Mouse (Mus musculus) thymus, adult 2 months (tissue): ENCODE data around the gene Kpnb1. TPM values are rescaled to one million over a fixed set of nuclear protein-coding genes. Genes with fewer than 3 reads are reported as not detected.

Experiments
- DNase-seq: peaks from one replicate; pipeline ENCODE4 v3.0.0; 2021
- H3K27ac ChIP-seq: fragments of 200-500 bp; 2 replicates; pipeline ENCODE4 v1.5.1; 2012; ENCODE audit warnings: low read length, control low read depth; ENCODE audit not compliant: control insufficient read depth, insufficient read depth
- H3K27me3 ChIP-seq: fragments of 200-500 bp; 2 replicates; pipeline ENCODE4 v1.6.1; 2012; ENCODE audit warnings: mild to moderate bottlenecking, low read length, moderate library complexity, mixed read lengths; ENCODE audit not compliant: control insufficient read depth, insufficient read depth
- H3K36me3 ChIP-seq: fragments of 200-500 bp; 2 replicates; pipeline ENCODE4 v1.6.1; 2012; ENCODE audit warnings: mild to moderate bottlenecking, low read length, moderate library complexity; ENCODE audit not compliant: control insufficient read depth, insufficient read depth
- H3K4me1 ChIP-seq: fragments of 200-500 bp; replicated peaks from 2 replicates; pipeline ENCODE4 v1.6.1; 2012; ENCODE audit warnings: low read length; ENCODE audit not compliant: control insufficient read depth, insufficient read depth
- H3K4me3 ChIP-seq: fragments of 200-500 bp; 2 replicates; pipeline ENCODE4 v1.5.1; 2012; ENCODE audit warnings: mild to moderate bottlenecking, low read length, control low read depth, moderate library complexity; ENCODE audit not compliant: control insufficient read depth, insufficient read depth
- CTCF ChIP-seq: fragments of 200-500 bp; IDR thresholded peaks from 2 replicates; pipeline ENCODE4 v1.5.1; 2012; ENCODE audit warnings: mild to moderate bottlenecking, control low read depth, low read length, moderate library complexity, borderline replicate concordance; ENCODE audit not compliant: control insufficient read depth, poor library complexity, insufficient read depth; ENCODE audit errors: extremely low read depth
- POLR2A ChIP-seq: fragments of 200-500 bp; IDR thresholded peaks from 2 replicates; pipeline ENCODE4 v1.6.1; 2012; ENCODE audit warnings: mild to moderate bottlenecking, low read length, control low read depth, moderate library complexity; ENCODE audit not compliant: control insufficient read depth, poor library complexity, insufficient read depth; ENCODE audit errors: extremely low read depth
- WGBS: fragments of 180-500 bp; shearing (Covaris S2); methylation state at CpG from one replicate; pipeline ENCODE4 v1.1.7; 2018; 5-methylcytosine and 5-hydroxymethylcytosine counted together
- polyA plus RNA-seq: library from polyadenylated mRNA; depleted of rRNA; stranded (reverse); fragments of >200 nt; gene quantifications from 2 replicates; pipeline ENCODE4 v1.2.3, GENCODE M21; 2012

The Kpnb1 gene
- polyA plus RNA-seq, 1 experiment, result 60.8 TPM

GRCm38 (mm10) chr11:97221611-97222010 is 33.9 kb upstream of the Kpnb1 start:
- TF ChIP-seq POLR2A, result no peak
- TF ChIP-seq CTCF, result no peak
- WGBS, result 90% methylated on average over 2 of the region's 2 CpGs
- H3K27me3 ChIP-seq, result no peaks in the 10 kb centered on the region
- H3K4me3 ChIP-seq, result no peak overlapping the region
- H3K27ac ChIP-seq, result no peak overlapping the region
- DNase-seq, result no peak
- H3K36me3 ChIP-seq, result peaks cover 66% of the 10 kb centered on the region
- no peaks in the 10 kb centered on the region for H3K4me1 ChIP-seq

GRCm38 (mm10) chr11:97220211-97220610 is 32.5 kb upstream of the Kpnb1 start:
- Histone ChIP-seq H3K4me1 (no peaks in the 10 kb centered on the region), H3K4me3 (no peak overlapping the region), H3K27me3 (no peaks in the 10 kb centered on the region), H3K27ac (no peak overlapping the region), H3K36me3 (peaks cover 73% of the 10 kb centered on the region)
- no peak for DNase-seq
- no peak for TF ChIP-seq POLR2A
- no peak for TF ChIP-seq CTCF
- 93% methylated on average over 3 of the region's 3 CpGs for WGBS

- no peak for DNase-seq
- peaks cover 80% of the 10 kb centered on the region for H3K36me3 ChIP-seq
- 97% methylated on average over 5 of the region's 5 CpGs for WGBS
- no peaks in the 10 kb centered on the region for H3K4me1 ChIP-seq
- TF ChIP-seq POLR2A (no peak), CTCF (no peak)
- H3K27ac ChIP-seq, result no peak overlapping the region
- no peaks in the 10 kb centered on the region for H3K27me3 ChIP-seq
- no peak overlapping the region for H3K4me3 ChIP-seq
Measured at GRCm38 (mm10) chr11:97214411-97214810, 26.7 kb upstream of the Kpnb1 start.

- DNase-seq, result no peak
- WGBS, result 94% methylated on average over 9 of the region's 9 CpGs
- H3K36me3 ChIP-seq, result peaks cover 65% of the 10 kb centered on the region
- H3K27ac ChIP-seq, result no peak overlapping the region
- no peak overlapping the region for H3K4me3 ChIP-seq
- H3K27me3 ChIP-seq, result no peaks in the 10 kb centered on the region
- TF ChIP-seq POLR2A, result no peak
- no peak for TF ChIP-seq CTCF
- H3K4me1 ChIP-seq, result no peaks in the 10 kb centered on the region
Measured at GRCm38 (mm10) chr11:97210728-97211400, 23.2 kb upstream of the Kpnb1 start.

GRCm38 (mm10) chr11:97207011-97207422 is 19.3 kb upstream of the Kpnb1 start:
- Histone ChIP-seq H3K4me3 (no peak overlapping the region), H3K27ac (no peak overlapping the region), H3K36me3 (peaks cover 32% of the 10 kb centered on the region), H3K27me3 (no peaks in the 10 kb centered on the region), H3K4me1 (no peaks in the 10 kb centered on the region)
- WGBS, result 90% methylated on average over 8 of the region's 8 CpGs
- DNase-seq, result no peak
- TF ChIP-seq POLR2A (no peak), CTCF (no peak)

GRCm38 (mm10) chr11:97199519-97199918 is 11.8 kb upstream of the Kpnb1 start:
- no peak overlapping the region for H3K27ac ChIP-seq
- H3K4me1 ChIP-seq, result no peaks in the 10 kb centered on the region
- no peaks in the 10 kb centered on the region for H3K36me3 ChIP-seq
- no peaks in the 10 kb centered on the region for H3K27me3 ChIP-seq
- TF ChIP-seq CTCF (no peak), POLR2A (no peak)
- WGBS, result 92% methylated on average over 6 of the region's 6 CpGs
- DNase-seq, result no peak
- no peak overlapping the region for H3K4me3 ChIP-seq
